Mouse (Mus musculus) limb, embryonic 13.5 days (tissue): ENCODE results near the gene Exoc6b. TPM values are rescaled to one million over a fixed set of nuclear protein-coding genes. Genes with fewer than 3 reads are reported as not detected.
"Not testable (repeated sequence)": the region's sequence is repeated elsewhere in the genome, so short reads cannot be mapped to it uniquely, and the experiment has no call there.

Experiments used
- ATAC-seq: fragments of 200-750 bp; cut with Nextera tagmentation; 2 replicates; pipeline ENCODE4 v1.8.0; 2017; ENCODE audit warnings: low read depth, moderate number of reproducible peaks, moderate TSS enrichment; ENCODE audit not compliant: low FRiP score
- H3K27ac ChIP-seq: fragments of 300-500 bp; sonication (generic); 2 replicates; pipeline ENCODE4 v1.5.1; 2015; ENCODE audit warnings: inconsistent platforms, mild to moderate bottlenecking, moderate library complexity
- H3K27me3 ChIP-seq: fragments of 300-500 bp; sonication (generic); 2 replicates; pipeline ENCODE4 v1.6.1; 2015; ENCODE audit warnings: mild to moderate bottlenecking, inconsistent platforms
- H3K36me3 ChIP-seq: fragments of 300-500 bp; sonication (generic); 2 replicates; pipeline ENCODE4 v1.6.1; 2015; ENCODE audit warnings: inconsistent platforms, mild to moderate bottlenecking, moderate library complexity
- H3K4me1 ChIP-seq: fragments of 300-500 bp; sonication (generic); 2 replicates; pipeline ENCODE4 v1.6.1; 2015; ENCODE audit warnings: inconsistent platforms
- H3K4me2 ChIP-seq: fragments of 300-500 bp; sonication (generic); replicated peaks from 2 replicates; pipeline ENCODE4 v1.6.1; 2015; ENCODE audit warnings: inconsistent platforms, mild to moderate bottlenecking, moderate library complexity
- H3K4me3 ChIP-seq: fragments of 300-500 bp; sonication (generic); 2 replicates; pipeline ENCODE4 v1.5.1; 2015; ENCODE audit warnings: moderate library complexity, mild to moderate bottlenecking, inconsistent platforms
- H3K9ac ChIP-seq: fragments of 300-500 bp; sonication (generic); 2 replicates; pipeline ENCODE4 v1.6.1; 2015; ENCODE audit warnings: mild to moderate bottlenecking, inconsistent platforms
- H3K9me3 ChIP-seq: fragments of 300-500 bp; sonication (generic); 2 replicates; pipeline ENCODE4 v1.6.1; 2016; ENCODE audit warnings: inconsistent platforms
- WGBS: fragments of 180-500 bp; shearing (Covaris S2); methylation state at CpG from one replicate; pipeline ENCODE4 v1.1.7; 2015; 5-methylcytosine and 5-hydroxymethylcytosine counted together
- polyA plus RNA-seq: library from polyadenylated mRNA; unstranded; fragments of >200 nt; fragmentation: Nextera tagmentation; extraction: Ambion mirVana; gene quantifications from 2 replicates; pipeline ENCODE4 v1.2.1, GENCODE M21; 2015

The Exoc6b gene
- polyA plus RNA-seq, 1 experiment from 2014 or later: 40.1 TPM

- Histone ChIP-seq H3K4me2 (no peak overlapping the region), H3K4me1 (no peaks in the 10 kb centered on the region), H3K27ac (no peak overlapping the region), H3K9ac (no peak overlapping the region), H3K36me3 (no peaks in the 10 kb centered on the region), H3K9me3 (no peaks in the 10 kb centered on the region), H3K27me3 (no peaks in the 10 kb centered on the region), H3K4me3 (no peak overlapping the region)
- ATAC-seq: no peak; the same call in 1 of the 2 replicates
- 49% methylated on average over 9 of the region's 9 CpGs for WGBS
These were observed 428.8 kb downstream of the Exoc6b start for GRCm38 (mm10) chr6:84640324-84641061.

GRCm38 (mm10) chr6:84638206-84638605 lies 431.1 kb downstream of the Exoc6b start:
- Histone ChIP-seq H3K27me3 (no peaks in the 10 kb centered on the region), H3K36me3 (no peaks in the 10 kb centered on the region), H3K4me2 (no peak overlapping the region), H3K9ac (no peak overlapping the region), H3K4me3 (no peak overlapping the region), H3K27ac (no peak overlapping the region), H3K4me1 (no peaks in the 10 kb centered on the region), H3K9me3 (no peaks in the 10 kb centered on the region)
- no peak for ATAC-seq

GRCm38 (mm10) chr6:84631588-84631987 lies 437.7 kb downstream of the Exoc6b start:
- no peak for ATAC-seq
- Histone ChIP-seq H3K9me3 (no peaks in the 10 kb centered on the region), H3K27ac (no peak overlapping the region), H3K9ac (no peak overlapping the region), H3K36me3 (no peaks in the 10 kb centered on the region), H3K27me3 (no peaks in the 10 kb centered on the region), H3K4me2 (no peak overlapping the region), H3K4me1 (peaks cover 3% of the 10 kb centered on the region; the same call in 1 of the 2 replicates), H3K4me3 (no peak overlapping the region)
- WGBS: 94% methylated on average over 2 of the region's 2 CpGs

- H3K4me3 ChIP-seq: no peak overlapping the region
- ATAC-seq: no peak
- H3K9ac ChIP-seq: no peak overlapping the region
- no peaks in the 10 kb centered on the region for H3K9me3 ChIP-seq
- H3K27ac ChIP-seq: no peak overlapping the region
- H3K36me3 ChIP-seq: no peaks in the 10 kb centered on the region
- peaks cover 3% of the 10 kb centered on the region; the same call in 1 of the 2 replicates for H3K4me1 ChIP-seq
- no peaks in the 10 kb centered on the region for H3K27me3 ChIP-seq
- 19% methylated on average over 1 of the region's 1 CpGs for WGBS
- no peak overlapping the region for H3K4me2 ChIP-seq
These were observed 439.0 kb downstream of the Exoc6b start for GRCm38 (mm10) chr6:84630276-84630675.

GRCm38 (mm10) chr6:84628831-84629230 lies 440.5 kb downstream of the Exoc6b start:
- H3K36me3 ChIP-seq: no peaks in the 10 kb centered on the region
- no peaks in the 10 kb centered on the region for H3K27me3 ChIP-seq
- no peak overlapping the region for H3K4me2 ChIP-seq
- H3K9me3 ChIP-seq: no peaks in the 10 kb centered on the region
- peaks cover 3% of the 10 kb centered on the region; the same call in 1 of the 2 replicates for H3K4me1 ChIP-seq
- 90% methylated on average over 5 of the region's 5 CpGs for WGBS
- H3K4me3 ChIP-seq: no peak overlapping the region
- no peak for ATAC-seq
- H3K9ac ChIP-seq: no peak overlapping the region
- H3K27ac ChIP-seq: no peak overlapping the region

- Histone ChIP-seq H3K27ac (no peak overlapping the region), H3K9ac (no peak overlapping the region), H3K36me3 (no peaks in the 10 kb centered on the region; the same call in 1 of the 2 replicates), H3K9me3 (no peaks in the 10 kb centered on the region), H3K4me1 (peaks cover 1% of the 10 kb centered on the region; the same call in 1 of the 2 replicates), H3K4me3 (no peak overlapping the region), H3K4me2 (no peak overlapping the region), H3K27me3 (no peaks in the 10 kb centered on the region)
- 82% methylated on average over 2 of the region's 2 CpGs for WGBS
- ATAC-seq: no peak
These were observed 442.9 kb downstream of the Exoc6b start for GRCm38 (mm10) chr6:84626398-84626797.

GRCm38 (mm10) chr6:84619166-84619565 lies 450.1 kb downstream of the Exoc6b start:
- no peaks in the 10 kb centered on the region for H3K27me3 ChIP-seq
- no peak for ATAC-seq
- H3K9me3 ChIP-seq: no peaks in the 10 kb centered on the region
- no peak overlapping the region for H3K27ac ChIP-seq
- no peak overlapping the region for H3K9ac ChIP-seq
- 85% methylated on average over 6 of the region's 6 CpGs for WGBS
- H3K36me3 ChIP-seq: peaks cover 29% of the 10 kb centered on the region
- no peak overlapping the region for H3K4me2 ChIP-seq
- no peaks in the 10 kb centered on the region for H3K4me1 ChIP-seq
- no peak overlapping the region for H3K4me3 ChIP-seq

GRCm38 (mm10) chr6:84617051-84617450 lies 452.3 kb downstream of the Exoc6b start:
- no peaks in the 10 kb centered on the region for H3K27me3 ChIP-seq
- H3K4me1 ChIP-seq: no peaks in the 10 kb centered on the region
- H3K36me3 ChIP-seq: peaks cover 29% of the 10 kb centered on the region
- no peak overlapping the region for H3K4me3 ChIP-seq
- H3K4me2 ChIP-seq: no peak overlapping the region
- H3K9ac ChIP-seq: no peak overlapping the region
- 93% methylated on average over 1 of the region's 1 CpGs for WGBS
- no peaks in the 10 kb centered on the region for H3K9me3 ChIP-seq
- no peak for ATAC-seq
- no peak overlapping the region for H3K27ac ChIP-seq

- Histone ChIP-seq H3K9ac (no peak overlapping the region), H3K9me3 (no peaks in the 10 kb centered on the region), H3K36me3 (peaks cover 29% of the 10 kb centered on the region), H3K27me3 (no peaks in the 10 kb centered on the region), H3K27ac (no peak overlapping the region), H3K4me3 (no peak overlapping the region), H3K4me1 (no peaks in the 10 kb centered on the region), H3K4me2 (no peak overlapping the region)
- WGBS: 79% methylated on average over 1 of the region's 1 CpGs
- no peak for ATAC-seq
These were observed 452.7 kb downstream of the Exoc6b start for GRCm38 (mm10) chr6:84616586-84616985.

- H3K4me2 ChIP-seq: no peak overlapping the region
- no peaks in the 10 kb centered on the region for H3K4me1 ChIP-seq
- 90% methylated on average over 3 of the region's 3 CpGs for WGBS
- H3K27ac ChIP-seq: no peak overlapping the region
- no peak overlapping the region for H3K4me3 ChIP-seq
- ATAC-seq: no peak
- no peaks in the 10 kb centered on the region for H3K27me3 ChIP-seq
- H3K36me3 ChIP-seq: peaks cover 3% of the 10 kb centered on the region; the same call in 1 of the 2 replicates
- H3K9me3 ChIP-seq: no peaks in the 10 kb centered on the region
- no peak overlapping the region for H3K9ac ChIP-seq
These were observed 455.8 kb downstream of the Exoc6b start for GRCm38 (mm10) chr6:84613561-84613960.

GRCm38 (mm10) chr6:84601136-84601889 lies 468.0 kb downstream of the Exoc6b start:
- Histone ChIP-seq H3K9ac (no peak overlapping the region), H3K27ac (no peak overlapping the region), H3K27me3 (no peaks in the 10 kb centered on the region), H3K4me1 (peaks cover 4% of the 10 kb centered on the region; the same call in 1 of the 2 replicates), H3K9me3 (no peaks in the 10 kb centered on the region), H3K4me2 (no peak overlapping the region), H3K4me3 (no peak overlapping the region), H3K36me3 (no peaks in the 10 kb centered on the region)
- 33% methylated on average over 1 of the region's 1 CpGs for WGBS
- no peak for ATAC-seq

GRCm38 (mm10) chr6:84599296-84599695 lies 470.0 kb downstream of the Exoc6b start:
- not testable (repeated sequence) for H3K36me3 ChIP-seq, H3K9me3 ChIP-seq, H3K27me3 ChIP-seq, H3K9ac ChIP-seq, ATAC-seq, H3K4me3 ChIP-seq, H3K4me1 ChIP-seq, H3K4me2 ChIP-seq, H3K27ac ChIP-seq
- WGBS: 79% methylated on average over 3 of the region's 3 CpGs
